Comparison of ENCODE assay signal across 19 mouse cellular contexts in genomic region chr10:108771081-108771480, GRCm38 (mm10).
"Had no signal": no experiment of that assay in that cellular context is flagged by ENCODE, and none has a peak within 500 bp of the region (broad histone marks: within the 10 kb centered on the region; RNA-seq: fewer than 3 reads in every experiment).

No protein-coding gene starts in this region.

- H3K9me3 ChIP-seq: midbrain, embryonic 13.5 days; midbrain, embryonic 15.5 days; neural tube, embryonic 13.5 days; neural tube, embryonic 15.5 days had no signal

- H3K4me2 ChIP-seq: lung, embryonic 14.5 days; midbrain, embryonic 11.5 days; midbrain, embryonic 13.5 days; midbrain, embryonic 15.5 days; neural tube, embryonic 13.5 days; neural tube, embryonic 15.5 days had no signal

- H3K9ac ChIP-seq: lung, embryonic 14.5 days; midbrain, embryonic 13.5 days; midbrain, embryonic 15.5 days; neural tube, embryonic 13.5 days; neural tube, embryonic 15.5 days had no signal

- H3K36me3 ChIP-seq: midbrain, embryonic 13.5 days; midbrain, embryonic 15.5 days; neural tube, embryonic 13.5 days; neural tube, embryonic 15.5 days had no signal

- H3K27me3 ChIP-seq: megakaryocyte, embryonic 14.5 days; midbrain, embryonic 13.5 days; midbrain, embryonic 15.5 days; neural tube, embryonic 13.5 days; neural tube, embryonic 15.5 days had no signal

- DNase-seq: lung, adult 18-20 months; lung, embryonic 14.5 days; lung, postnatal 10 days; retina, postnatal 1 day; right cerebral cortex, adult 18-20 months; right cerebral cortex, postnatal 25 days; right cerebral cortex, postnatal 4 days; spleen, adult 18-20 months; thymus, adult 18-20 months; thymus, postnatal 14 days; thymus, postnatal 36 days had no signal

- ATAC-seq: midbrain, embryonic 13.5 days had no signal

- H3K4me1 ChIP-seq: megakaryocyte, embryonic 14.5 days; midbrain, embryonic 15.5 days; neural tube, embryonic 15.5 days had no signal

- H3K27ac ChIP-seq: macrophage; midbrain, embryonic 13.5 days; midbrain, embryonic 15.5 days; neural tube, embryonic 13.5 days; neural tube, embryonic 15.5 days had no signal

- H3K4me3 ChIP-seq: megakaryocyte, embryonic 14.5 days; midbrain, embryonic 13.5 days; midbrain, embryonic 15.5 days; myocyte; neural tube, embryonic 13.5 days; neural tube, embryonic 15.5 days had no signal
